Mouse (Mus musculus): Measurements from ENCODE around the gene Pygo1. TPM values are rescaled to one million over a fixed set of nuclear protein-coding genes. Genes with fewer than 3 reads are reported as not detected.

The Pygo1 gene
- polyA plus RNA-seq (2015; fragmentation: Nextera tagmentation; extraction: Ambion mirVana), result 1.5 and 1.6 TPM in 2 replicates

GRCm38 (mm10) chr9:72925021-72925934, at the start of gene Pygo1:
Gene Pygo1 (plus strand): TSS chr9:72925645.

GRCm38 (mm10) chr9:72958521-72959450, 33.3 kb downstream of the Pygo1 start, which contains the start of the genes Dyx1c1 and Gm44503:
Gene Dyx1c1 (plus strand): TSS chr9:72958785.
Gene Gm44503 (plus strand): TSS chr9:72958852.

GRCm38 (mm10) chr9:72985250-72986220, 60.1 kb downstream of the Pygo1 start, which contains the start of the genes Ccpg1os and Ccpg1:
Gene Ccpg1os (minus strand): TSS chr9:72985382.
Gene Ccpg1 (plus strand): TSS chr9:72985429.

Other genes with a start within 250 kb of the Pygo1 start
- 0.22 and 0.41 TPM in 2 replicates for gene Prtg, start 118.8 kb upstream of the Pygo1 start, polyA plus RNA-seq (2015; fragmentation: Nextera tagmentation; extraction: Ambion mirVana)
- 0.24 and 0.26 TPM in 2 replicates for gene Dyx1c1, start 33.1 kb downstream of the Pygo1 start, polyA plus RNA-seq (2015; fragmentation: Nextera tagmentation; extraction: Ambion mirVana)
- gene Gm44503, start 33.2 kb downstream of the Pygo1 start, polyA plus RNA-seq (2015; fragmentation: Nextera tagmentation; extraction: Ambion mirVana), result not detected in 2 replicates
- 10.4 and 12.6 TPM in 2 replicates for gene Ccpg1os, start 59.7 kb downstream of the Pygo1 start, polyA plus RNA-seq (2015; fragmentation: Nextera tagmentation; extraction: Ambion mirVana)
- 24.8 and 26.3 TPM in 2 replicates for gene Ccpg1, start 59.8 kb downstream of the Pygo1 start, polyA plus RNA-seq (2015; fragmentation: Nextera tagmentation; extraction: Ambion mirVana)
- 2.7 and 3.1 TPM in 2 replicates for gene Pigb, start 114.7 kb downstream of the Pygo1 start, polyA plus RNA-seq (2015; fragmentation: Nextera tagmentation; extraction: Ambion mirVana)
- gene Rab27a, start 119.2 kb downstream of the Pygo1 start, polyA plus RNA-seq (2015; fragmentation: Nextera tagmentation; extraction: Ambion mirVana), result 1.7 and 1.8 TPM in 2 replicates
- gene Khdc3, start 176.2 kb downstream of the Pygo1 start, polyA plus RNA-seq (2015; fragmentation: Nextera tagmentation; extraction: Ambion mirVana), result 0.18 TPM in 1 of 2 replicates, not detected in the other
- not detected in 2 replicates for gene Gm20509, start 176.8 kb downstream of the Pygo1 start, polyA plus RNA-seq (2015; fragmentation: Nextera tagmentation; extraction: Ambion mirVana)
- gene Rsl24d1, start 187.8 kb downstream of the Pygo1 start, polyA plus RNA-seq (2015; fragmentation: Nextera tagmentation; extraction: Ambion mirVana), result 53.4 and 55.6 TPM in 2 replicates

Measured in skeletal muscle tissue, postnatal 0 days (tissue).